Mouse (Mus musculus): ENCODE measurements around the gene Smyd3.

DNA sequence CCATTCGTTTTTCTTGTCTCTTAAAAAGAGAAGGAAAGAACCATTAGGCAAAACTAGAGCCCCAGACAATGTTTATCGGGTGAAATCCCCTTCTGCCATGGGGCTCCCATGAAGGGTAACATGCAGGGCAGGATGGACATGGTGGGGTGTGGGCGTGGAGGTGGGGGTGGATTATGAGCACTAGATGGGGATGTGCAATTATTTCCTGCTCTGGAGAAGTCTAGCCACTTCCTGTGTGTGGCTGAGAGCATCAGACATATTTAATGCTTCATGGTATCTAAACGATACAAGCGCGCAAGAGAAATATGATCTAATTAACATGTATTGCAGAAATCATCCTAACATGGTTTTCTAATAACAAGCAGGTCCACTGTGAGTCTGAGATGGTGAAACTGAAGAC, 334.3 kb downstream of the Smyd3 start:
- TF ChIP-seq CTCF (IDR thresholded peaks at IDR 0.05) (no peak), EP300 (IDR thresholded peaks at IDR 0.05) (no peak)
